Mouse (Mus musculus) 3T3-L1 (cell line): ENCODE results near the gene Fibp.
A peak's percentile ranks its signal among the peaks of the same experiment; 100 is the strongest.

Source experiments
- DNase-seq: peaks from one replicate; pipeline ENCODE4 v3.0.0-alpha.2; 2015; ENCODE audit warnings: low read depth, low spot score

Fibp gene

DNA sequence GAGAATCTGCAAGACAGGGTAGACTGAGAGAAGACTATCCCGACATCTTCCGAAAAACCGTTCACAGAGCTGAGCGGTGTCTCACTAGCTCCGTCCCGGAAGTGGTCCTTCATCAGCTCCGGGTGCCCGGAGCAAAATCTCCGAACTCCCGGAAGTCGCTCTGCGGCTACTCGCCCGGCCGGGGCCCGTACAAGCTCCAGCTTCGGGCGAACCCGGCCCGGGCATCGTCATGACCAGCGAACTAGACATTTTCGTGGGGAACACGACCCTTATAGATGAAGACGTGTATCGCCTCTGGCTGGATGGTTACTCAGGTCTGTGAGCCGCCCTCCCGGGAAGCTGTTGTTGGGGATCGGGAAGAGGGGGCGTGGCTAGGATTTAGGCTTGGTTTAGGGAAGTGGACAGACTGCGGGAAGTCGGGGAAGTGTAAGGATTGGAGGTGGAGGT is at the start of gene Fibp:
Gene Fibp, plus strand, starts transcription at position 151 of the 447 bp plus-strand sequence.
- DNase-seq: peak; percentile 94

DNA sequence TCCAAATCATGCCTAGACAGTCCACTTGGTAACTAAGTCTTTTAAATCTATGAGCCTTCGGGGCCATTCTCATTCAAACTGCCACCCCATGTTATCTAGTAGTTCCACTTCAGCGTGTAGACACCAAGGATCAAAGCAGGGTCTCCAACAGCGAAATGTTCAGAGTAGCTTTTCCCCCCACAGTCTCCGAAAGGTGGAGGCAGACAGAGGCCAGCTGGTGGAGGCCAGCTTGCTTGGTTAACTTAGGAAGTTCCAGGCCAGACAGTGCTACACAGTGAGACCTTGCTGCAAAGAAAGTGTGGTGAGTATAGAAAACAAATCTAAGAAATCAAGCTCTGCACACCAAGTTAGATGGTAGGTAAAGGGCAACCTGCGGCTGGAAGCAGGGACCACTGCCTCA is 49.8 kb upstream of the Fibp start:
- no peak for DNase-seq

DNA sequence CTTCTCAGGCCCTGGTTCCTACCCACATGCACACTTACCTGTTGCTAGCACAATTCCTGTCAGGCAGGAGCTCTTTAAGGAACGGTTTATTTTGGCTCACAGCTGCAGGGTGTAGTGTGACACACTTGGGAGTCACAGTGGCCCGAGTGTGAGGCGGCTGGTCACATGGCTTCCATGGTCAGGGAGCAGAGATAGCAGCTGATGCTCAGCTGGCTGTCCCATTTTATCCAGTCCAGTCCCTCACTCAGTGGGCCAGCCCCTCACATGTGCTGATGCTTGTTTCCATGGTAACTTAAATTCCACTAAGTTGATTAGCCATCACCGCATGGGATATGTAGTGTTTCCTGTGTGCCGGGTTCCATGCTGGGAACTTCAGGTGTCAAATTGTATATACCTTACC is 48.5 kb upstream of the Fibp start:
- DNase-seq: no peak

DNA sequence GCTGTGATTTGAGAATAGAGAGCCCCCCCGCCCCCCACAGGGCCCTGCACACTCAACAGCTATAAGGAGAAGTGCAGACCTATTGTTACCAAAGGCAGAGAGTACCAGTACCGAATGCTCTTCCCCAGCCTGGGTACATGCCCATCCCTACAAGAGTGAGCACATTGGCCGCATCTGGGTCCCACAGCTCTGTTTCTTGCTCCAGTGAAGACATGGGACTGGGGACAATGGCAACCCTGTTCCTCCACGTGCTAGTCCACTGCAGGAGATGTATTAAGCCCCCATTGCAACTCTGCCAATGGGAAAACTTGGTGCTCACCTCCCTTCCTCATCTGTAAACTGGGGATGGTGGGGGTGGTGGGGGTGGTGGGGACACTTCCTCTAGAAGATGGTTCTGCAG is 46.6 kb upstream of the Fibp start:
- no peak for DNase-seq

DNA sequence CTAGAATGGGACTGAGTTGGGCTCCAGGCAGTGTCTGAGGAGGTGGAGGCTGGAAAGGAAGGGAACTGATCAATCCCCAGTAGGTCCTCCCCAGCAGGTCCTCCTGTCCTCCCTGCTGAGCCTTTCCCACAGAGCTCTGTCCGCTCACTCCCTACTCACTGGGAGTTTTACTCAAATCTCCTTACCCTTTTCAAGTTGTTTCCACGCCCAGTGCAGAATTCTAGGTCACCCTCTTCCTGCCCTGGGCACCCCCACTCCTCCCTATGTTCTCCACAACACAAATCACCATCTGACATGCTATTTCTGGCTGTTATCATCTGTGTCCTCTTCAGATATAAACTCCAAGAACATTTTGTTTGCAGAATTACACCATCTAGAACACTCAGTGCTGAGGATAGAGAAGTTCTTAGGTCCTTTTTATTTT is 45.9 kb upstream of the Fibp start:
- no peak for DNase-seq

DNA sequence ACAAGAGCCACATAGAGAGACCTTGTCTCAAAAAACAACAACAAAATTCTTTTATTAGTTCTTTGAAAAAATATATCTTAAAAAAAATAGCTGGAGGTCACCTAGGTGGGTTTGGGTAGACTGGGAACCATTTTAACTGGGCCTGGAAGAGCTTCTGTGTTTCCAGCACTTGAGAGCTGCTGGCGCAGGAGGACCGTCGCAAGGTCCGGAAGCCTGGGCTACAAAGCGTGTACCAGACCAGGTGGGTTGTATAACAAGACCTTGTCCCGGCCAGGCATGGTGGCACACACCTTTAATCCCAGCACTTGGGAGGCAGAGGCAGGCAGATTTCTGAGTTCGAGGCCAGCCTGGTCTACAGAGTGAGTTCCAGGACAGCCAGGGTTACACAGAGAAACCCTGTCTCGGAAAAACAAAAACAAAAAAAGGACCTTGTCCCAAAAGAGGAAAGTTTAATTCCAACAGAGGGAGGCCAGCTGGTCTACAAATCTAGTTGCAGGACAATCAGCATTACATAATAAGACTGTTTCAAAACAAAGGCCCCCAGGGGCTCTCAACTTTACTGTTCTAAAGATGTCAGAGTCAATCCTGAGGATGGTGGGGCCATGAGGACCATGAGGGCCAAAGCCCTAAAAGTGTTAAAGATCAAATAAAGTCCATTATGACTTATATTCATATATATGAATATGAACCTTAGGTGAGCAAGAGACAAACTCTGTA is 41.5 kb upstream of the Fibp start:
- no peak for DNase-seq

DNA sequence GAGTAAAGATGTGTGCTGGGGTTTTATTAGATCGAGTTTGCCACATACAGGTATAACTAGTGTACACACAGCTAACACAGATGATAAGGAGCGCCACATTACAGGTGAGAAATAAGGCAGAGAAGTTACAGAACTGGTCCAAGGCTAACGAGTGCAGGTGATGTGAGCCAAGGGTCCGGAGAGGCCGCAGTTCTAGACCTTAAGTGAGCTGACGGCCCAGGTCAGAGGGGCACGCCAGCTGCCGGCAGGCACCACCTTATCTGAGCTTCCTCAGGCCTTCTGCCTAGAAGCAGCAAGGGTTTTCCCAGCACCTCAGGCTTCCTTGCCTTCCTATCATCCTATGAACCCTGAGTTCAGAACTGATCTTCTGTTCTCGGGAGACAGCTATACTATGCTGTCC is 40.8 kb upstream of the Fibp start:
- DNase-seq: no peak

DNA sequence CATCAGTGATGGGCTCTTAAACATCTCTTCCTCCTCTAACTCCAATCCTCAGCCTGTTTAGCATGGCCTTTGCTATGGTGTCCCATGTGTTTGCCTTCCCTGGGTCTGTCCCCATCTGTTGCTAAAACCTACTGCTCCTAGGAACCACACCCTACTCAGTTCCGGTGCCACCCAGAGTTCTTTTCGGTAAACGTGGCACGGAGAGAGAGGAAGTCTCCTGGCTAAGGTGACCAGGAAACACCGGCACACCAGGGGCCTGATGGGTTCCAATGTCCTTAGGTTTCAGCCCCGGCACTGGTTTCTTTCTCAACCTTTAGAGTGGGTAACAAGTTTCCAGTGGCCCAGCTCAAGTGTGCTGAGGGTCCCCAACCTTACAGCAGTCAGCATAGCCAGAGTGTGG is 39.8 kb upstream of the Fibp start:
- DNase-seq: no peak

DNA sequence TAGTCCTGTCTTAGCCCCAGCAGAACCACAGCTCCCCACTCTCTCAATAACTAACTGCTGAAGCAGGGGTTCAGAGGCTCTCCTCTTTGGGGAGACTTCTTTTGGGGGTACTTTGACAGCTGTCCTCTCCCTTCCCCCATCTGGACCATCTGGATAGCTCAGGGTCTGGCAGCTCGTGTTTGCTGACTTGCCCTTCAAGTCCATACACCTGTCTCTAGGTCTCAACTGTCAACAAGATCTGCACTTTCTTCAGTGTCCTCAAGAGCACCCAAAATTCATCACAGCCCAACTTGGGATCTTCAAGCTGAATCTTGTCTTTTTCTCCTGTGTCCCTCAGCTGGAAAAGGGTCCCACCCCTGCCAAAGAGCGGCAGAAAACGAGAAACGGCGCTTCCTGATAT is 38.6 kb upstream of the Fibp start:
- DNase-seq: no peak

DNA sequence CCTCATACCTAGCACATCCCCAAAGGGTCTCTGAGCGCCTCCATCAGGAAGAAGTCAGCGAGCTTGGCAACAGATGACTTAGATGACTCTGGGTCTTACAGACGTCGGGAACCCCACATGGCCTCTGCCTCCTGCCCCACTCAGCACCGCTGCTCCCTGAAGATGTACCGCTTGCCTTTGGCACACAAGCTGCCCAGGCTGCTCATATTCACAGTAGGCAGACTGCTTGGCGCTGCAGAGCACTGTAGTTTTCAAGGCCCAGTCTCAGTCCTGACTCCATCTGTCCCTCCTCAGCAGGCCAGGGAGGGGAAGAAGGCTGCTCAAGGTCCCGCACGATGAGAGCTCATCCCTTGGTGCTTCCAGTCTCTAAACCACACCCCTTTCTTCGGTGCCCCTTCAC is 38.1 kb upstream of the Fibp start:
- no peak for DNase-seq

DNA sequence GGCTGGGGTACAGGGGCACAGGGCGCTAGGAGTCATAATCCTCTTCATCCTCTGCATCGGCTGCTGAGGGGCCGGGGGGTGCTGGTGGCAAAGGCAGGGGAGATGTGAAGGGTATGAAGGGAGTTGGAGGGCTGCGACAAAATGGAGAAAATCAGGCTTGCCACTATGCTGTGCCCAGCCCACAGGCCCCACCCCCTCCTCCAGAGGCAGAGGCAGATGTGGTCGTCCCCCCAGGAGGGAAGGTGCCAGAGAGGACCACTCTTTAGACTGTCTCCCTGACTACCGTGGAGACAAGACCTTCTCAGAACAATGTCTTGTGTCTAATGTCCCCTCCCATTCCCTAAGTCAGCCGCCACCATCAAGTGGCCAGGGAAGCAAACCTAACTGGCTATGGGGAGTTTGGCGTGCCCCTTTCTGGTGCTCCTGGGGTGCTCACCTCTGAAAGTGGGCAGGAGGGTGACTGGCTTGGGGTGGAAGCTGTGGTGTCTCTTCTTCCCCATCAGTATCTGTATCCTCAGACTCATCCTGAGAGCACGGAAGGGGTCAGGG is 37.4 kb upstream of the Fibp start:
- no peak for DNase-seq

DNA sequence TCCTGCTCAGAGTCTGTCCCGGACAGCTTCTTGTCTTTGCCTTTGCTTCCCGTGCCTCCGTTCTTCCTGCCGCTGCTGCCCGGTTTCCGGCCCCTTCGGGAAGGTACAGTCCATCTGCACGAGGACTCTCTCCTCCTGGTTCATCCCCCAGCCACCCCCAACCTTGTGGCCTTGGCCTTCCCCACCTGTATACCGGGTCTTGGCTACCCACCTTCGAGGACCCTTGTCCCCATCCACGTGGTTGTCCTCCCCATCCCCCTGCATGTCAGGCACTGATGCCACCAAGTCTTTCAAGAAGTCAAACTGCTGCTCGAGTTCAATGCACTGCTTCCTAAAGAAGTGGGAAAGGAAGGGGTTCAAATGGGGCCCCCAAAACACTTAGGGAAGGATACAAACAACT is 36.9 kb upstream of the Fibp start:
- DNase-seq: no peak

DNA sequence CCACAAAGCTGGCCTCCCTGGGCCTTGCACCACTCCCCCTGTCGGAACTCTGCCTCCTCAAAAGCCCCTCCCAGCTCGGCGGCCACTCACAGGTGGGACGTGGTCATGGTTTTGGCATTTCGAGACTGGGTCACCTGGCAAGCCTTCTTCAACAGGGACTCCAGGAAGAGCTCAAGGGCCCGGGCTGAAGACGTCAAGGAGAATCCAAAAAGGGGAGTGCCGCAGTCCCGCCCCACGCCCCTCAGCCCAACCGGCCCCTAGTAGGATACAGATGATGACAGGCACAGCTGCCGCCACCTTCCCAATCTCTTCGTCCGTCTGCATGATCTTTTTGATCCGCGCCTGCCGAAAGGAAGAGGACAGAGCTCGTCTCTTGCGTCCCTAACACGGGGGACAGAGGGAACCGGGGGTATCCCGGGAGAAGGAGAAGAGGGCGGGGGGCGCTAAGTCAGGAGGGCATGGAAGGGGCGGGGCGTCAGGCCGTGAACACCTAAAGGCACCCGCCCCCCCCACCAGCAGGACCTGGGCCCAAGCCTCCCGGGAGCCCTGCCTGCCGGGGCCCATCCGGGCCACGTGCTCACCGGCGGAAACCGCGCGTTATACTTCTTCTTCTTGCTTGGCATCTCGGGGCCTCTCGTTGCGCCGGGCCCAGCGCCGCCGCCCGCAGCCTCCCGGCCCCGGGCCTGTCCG is 36.2 kb upstream of the Fibp start:
- peak; percentile 72 for DNase-seq

DNA sequence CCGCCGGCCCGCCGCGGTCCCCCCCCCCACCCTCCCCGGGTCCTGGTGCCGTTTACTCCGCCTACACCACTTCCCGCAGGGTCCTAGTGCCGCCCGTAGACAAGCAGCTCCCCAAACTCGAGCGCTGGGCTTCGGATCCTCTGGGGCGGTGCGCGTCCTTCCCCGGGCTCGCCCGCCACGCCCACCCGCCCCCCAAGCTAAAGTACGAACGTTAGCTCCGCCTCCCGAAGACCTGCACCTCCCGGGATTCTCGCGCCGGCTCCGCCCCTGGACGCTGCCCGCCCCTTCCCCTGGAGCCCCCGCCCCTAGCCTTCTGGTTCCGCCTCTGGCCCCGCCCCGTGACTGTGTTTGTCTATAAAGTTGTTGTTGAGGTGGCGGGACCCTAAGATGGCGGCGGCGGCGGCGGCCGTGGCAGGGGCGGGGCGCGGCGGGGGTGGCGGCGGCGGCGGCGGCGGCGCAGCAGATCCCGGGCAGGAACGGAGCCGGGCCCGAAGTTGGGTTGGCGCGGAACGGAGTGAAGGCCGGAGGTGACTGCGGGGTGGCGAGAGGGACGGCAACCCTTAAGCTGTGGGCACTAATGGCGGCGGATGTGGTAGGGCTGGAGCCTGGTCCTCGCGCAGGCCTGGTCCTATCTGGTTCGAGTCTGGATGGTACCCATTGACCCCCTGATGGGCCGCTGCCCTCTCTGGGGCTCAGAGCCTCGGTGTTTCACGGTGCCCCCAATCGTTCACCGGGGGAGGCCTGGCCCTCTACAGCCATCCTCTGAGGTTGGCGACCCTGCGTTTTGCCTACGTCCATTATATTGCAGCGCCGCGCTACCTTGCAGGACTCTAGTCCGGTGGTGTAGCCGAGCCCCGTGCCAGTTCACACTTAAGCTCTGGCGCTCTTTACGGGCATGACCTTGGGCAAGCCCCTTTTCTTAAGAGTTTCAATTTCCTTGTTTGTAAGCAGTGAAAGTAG is 35.4 kb upstream of the Fibp start, which contains the start of the genes Drap1 and AI837181:
Gene Drap1, minus strand, starts transcription at position 198 of the 960 bp plus-strand sequence.
Gene AI837181, plus strand, starts transcription at position 363 of the 960 bp plus-strand sequence.
- peak; percentile 98 for DNase-seq

DNA sequence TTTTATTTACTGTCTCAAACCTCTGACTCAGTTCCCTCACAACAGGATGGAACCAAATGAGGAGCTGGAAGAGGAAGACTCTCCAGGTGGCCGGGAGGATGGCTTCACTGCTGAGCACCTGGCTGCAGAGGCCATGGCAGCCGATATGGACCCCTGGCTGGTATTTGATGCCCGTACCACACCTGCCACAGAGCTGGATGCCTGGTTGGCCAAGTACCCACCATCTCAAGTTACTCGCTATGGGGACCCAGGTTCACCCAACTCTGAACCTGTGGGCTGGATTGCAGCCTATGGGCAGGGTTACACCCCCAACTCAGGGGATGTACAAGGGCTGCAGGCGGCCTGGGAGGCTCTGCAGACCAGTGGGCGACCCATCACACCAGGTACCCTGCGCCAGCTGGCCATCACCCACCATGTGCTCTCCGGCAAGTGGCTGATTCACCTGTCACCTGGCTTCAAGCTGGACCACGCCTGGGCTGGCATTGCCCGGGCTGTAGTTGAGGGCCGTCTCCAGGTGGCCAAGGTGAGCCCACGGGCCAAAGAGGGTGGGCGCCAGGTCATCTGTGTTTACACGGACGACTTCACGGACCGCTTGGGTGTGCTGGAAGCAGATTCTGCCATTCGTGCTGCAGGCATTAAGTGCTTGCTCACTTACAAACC is 34.4 kb upstream of the Fibp start:
- no peak for DNase-seq

DNA sequence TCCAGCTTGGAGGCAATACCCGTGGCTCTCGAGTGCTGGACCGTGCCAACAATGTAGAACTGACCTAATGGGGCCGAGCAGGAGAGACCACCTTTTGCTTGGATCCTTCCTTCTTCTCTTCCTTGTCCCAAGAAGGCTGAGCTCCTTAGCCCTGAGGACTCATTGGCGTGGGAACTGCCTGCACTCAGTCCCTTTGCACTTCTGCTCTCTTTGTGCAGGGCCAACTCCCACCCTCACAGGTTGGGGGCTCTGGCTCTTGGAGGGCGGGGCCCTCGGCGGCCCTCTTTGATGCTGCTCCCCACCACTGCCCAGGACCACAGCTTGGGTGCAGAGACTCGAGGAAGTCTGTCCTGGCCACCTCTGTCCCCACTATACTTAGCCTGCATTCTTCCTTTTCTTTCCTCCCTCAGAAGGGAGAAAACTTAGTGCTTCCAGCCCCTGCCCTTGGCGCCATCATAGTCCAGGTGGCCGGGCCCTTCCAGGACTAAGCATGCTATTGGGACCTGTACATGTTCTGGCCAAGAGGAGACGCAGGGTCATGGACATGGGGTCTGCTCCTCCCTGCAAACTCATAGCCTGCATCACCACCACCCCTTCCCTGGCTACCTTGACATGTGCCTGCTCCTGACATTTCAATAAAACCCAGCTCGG is 33.6 kb upstream of the Fibp start:
- no peak for DNase-seq

DNA sequence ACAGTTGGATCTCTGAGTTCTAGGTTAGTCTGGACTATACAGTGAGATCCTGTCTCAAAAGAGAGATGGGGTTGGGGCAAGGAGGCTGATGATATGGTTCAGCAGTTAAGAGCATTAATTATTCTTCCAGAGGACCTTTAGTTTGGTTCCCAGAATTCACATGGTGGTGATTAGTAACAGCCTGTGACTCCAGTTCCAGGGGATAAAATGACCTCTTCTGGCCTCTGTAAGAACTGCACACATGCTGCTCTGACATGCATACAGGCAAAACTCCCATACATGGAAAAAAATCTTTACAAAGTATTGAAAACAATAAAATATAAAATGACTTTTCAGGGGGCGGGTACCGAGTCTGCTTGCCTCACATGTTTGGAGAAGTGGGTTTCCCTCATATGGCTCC is 32.3 kb upstream of the Fibp start:
- peak; percentile 87 for DNase-seq

DNA sequence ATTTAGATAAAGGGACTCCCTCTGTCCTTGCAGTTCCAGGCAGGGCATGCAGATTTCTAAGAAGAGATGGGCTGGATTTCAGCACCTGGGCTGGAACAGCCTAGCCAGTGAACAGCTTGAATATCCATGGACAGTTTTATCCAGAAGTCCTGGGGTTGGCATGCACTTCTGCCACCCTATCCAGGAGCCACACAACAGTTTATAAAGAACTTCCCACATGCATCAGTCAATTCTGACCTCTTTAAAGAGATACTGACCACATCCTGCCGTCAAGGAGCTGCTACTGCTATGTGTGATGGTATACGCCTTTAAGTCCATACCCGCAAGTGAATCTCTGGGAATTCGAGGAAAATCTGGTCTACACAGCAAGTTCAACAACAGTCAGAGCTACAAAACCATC is 31.2 kb upstream of the Fibp start:
- DNase-seq: peak; percentile 83

DNA sequence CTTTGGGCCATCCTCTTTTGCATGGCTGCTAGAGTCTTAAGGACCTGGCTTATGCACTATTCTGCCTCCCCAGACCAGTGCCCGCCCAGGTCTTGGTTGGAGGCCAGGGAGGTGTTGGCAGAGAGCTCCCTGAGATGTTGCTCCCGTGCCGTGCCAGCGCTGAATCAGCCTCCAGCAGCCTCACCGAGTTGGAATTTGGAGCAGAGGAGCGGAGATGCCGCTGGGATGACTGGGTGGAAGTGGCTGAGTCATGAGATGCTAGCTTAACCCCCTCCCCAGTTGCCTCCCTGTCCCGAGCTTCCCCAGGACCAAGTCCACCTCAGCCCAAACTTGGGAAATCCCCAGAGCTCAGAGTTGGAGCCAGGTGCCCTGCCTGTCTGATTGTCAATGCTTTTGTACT is 30.6 kb upstream of the Fibp start:
- DNase-seq: peak; percentile 98

DNA sequence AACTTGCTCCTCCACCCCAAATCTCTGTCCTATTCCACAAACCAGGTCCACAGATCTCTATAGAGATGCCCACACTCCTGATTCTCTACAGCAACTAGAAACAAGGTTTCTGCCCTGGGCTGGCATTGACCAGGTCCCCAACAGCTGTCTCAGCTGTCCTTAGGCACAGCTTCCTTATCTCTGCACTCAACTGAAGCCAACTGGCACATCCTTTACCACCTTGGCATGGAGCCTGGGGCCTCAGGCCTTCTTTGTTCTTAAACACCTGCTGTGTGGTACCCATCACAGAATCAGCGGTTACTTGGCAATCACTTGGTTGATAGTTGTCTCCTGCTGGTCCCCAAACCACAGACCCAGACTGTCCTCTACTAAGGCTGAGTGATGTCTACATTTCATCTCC is 30.0 kb upstream of the Fibp start:
- peak; percentile 49 for DNase-seq
